Comparison of ENCODE assay signal across 1 mouse cellular context in the genomic region with DNA sequence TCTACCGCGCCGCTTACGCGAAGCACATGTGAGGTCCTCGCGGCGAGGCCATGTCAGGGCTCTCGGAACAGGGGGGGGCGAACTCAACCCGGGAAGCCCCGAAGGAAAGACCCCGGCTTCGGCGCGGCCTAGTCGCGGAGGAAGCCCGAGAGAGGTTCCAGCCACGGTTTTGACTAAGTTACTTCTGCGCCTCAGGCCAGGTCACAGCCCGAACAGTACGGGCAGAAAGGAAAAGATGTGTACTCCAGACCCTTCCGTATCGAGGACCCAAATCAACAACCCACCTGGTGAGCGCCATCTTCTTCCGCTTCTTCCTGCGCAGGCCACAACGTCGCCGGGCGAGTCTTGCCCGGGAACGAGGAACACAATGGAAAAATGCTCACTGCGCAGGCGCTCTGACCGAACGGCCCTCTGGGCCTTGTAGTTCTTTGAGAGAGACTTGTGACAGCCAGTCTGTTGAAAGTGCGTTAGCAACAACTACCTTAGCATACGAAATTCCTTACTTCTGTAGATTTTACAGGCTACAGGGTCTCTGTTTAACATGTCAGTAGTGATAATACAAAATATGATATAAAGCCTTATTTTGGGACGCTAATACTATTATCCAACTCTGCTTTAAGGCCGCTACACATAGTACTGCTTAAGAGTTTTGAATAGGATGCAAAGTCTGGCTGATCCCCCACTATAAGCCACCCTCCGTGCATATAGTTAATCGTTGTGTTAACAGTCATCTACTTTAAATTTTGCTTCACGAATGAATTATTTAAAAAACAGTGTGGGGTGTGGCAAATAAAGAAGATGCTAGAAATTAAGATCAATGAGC.
TF ChIP-seq lines count a peak whose summit lies in the region.

A gene (minus strand): TSS at position 311 of the 823 bp plus-strand sequence.

TF ChIP-seq in C2C12, 6 proteins besides CTCF, POLR2A, EP300 and RAD21 (continued from another document):
- TF ChIP-seq MYOG (IDR thresholded peaks at IDR 0.05; ENCODE audit: control insufficient read depth, extremely low read depth, insufficient read length), result no peak
